Mouse (Mus musculus) frontal cortex, adult (tissue): ENCODE results near the gene Sfmbt2.

Experiments used
- ATAC-seq: cut with Nextera tagmentation; 2 replicates; pipeline ENCODE4 v1.9.2; 2017; ENCODE audit warnings: mild to moderate bottlenecking, moderate library complexity, mixed read lengths; ENCODE audit not compliant: low TSS enrichment

Sfmbt2 gene

GRCm38 (mm10) chr2:10565491-10565890, 195.2 kb downstream of the Sfmbt2 start:
- no peak for ATAC-seq

- no peak for ATAC-seq
Observed at GRCm38 (mm10) chr2:10569392-10569791, 199.1 kb downstream of the Sfmbt2 start.

GRCm38 (mm10) chr2:10572311-10572710, 202.0 kb downstream of the Sfmbt2 start:
- no peak for ATAC-seq

- ATAC-seq = no peak
Observed at GRCm38 (mm10) chr2:10575962-10576740, 205.8 kb downstream of the Sfmbt2 start.

GRCm38 (mm10) chr2:10582673-10583072, 212.4 kb downstream of the Sfmbt2 start:
- peak; percentile 74 for ATAC-seq

- no peak for ATAC-seq
Observed at GRCm38 (mm10) chr2:10583103-10583502, 212.8 kb downstream of the Sfmbt2 start.

GRCm38 (mm10) chr2:10591310-10591709, 221.0 kb downstream of the Sfmbt2 start:
- ATAC-seq = no peak

GRCm38 (mm10) chr2:10615500-10615899, 245.2 kb downstream of the Sfmbt2 start:
- no peak for ATAC-seq
